Mouse (Mus musculus): ENCODE measurements at regions not wholly inside any gene's neighbourhood (a gene's known extent, or its start where the extent isn't known, plus 50 kb on each side); places are given as distances from the start of the nearest gene placed in this dataset.

- DNase-seq = no peak
Observed at GRCm38 (mm10) chr7:37096291-37096690, 398.4 kb downstream of the Tshz3 start.

GRCm38 (mm10) chr7:37098950-37099349 is 401.0 kb downstream of the Tshz3 start:
- no peak for DNase-seq

- no peak for DNase-seq
Observed at GRCm38 (mm10) chr7:37104671-37105070, 406.8 kb downstream of the Tshz3 start.

GRCm38 (mm10) chr7:37111071-37111470 is 413.2 kb downstream of the Tshz3 start:
- DNase-seq = no peak

GRCm38 (mm10) chr7:37120776-37121175 is 422.9 kb downstream of the Tshz3 start:
- DNase-seq = no peak

- peak; percentile 28 for DNase-seq
Observed at GRCm38 (mm10) chr7:37140191-37140590, 442.3 kb downstream of the Tshz3 start.

GRCm38 (mm10) chr7:37142780-37143179 is 444.9 kb downstream of the Tshz3 start:
- DNase-seq = no peak

- no peak for DNase-seq
Observed at GRCm38 (mm10) chr7:37144303-37144702, 446.4 kb downstream of the Tshz3 start.

GRCm38 (mm10) chr7:37149711-37150110 is 451.8 kb downstream of the Tshz3 start:
- peak; percentile 16 for DNase-seq

- DNase-seq = peak; percentile 26
Observed at GRCm38 (mm10) chr7:37159801-37160200, 461.9 kb downstream of the Tshz3 start.

- no peak for DNase-seq
Observed at GRCm38 (mm10) chr7:37168883-37169282, 471.0 kb downstream of the Tshz3 start.

GRCm38 (mm10) chr7:37175746-37176145 is 477.8 kb downstream of the Tshz3 start:
- DNase-seq = no peak

- no peak for DNase-seq
Observed at GRCm38 (mm10) chr7:37178256-37178655, 480.3 kb downstream of the Tshz3 start.

- no peak for DNase-seq
Observed at GRCm38 (mm10) chr7:37179907-37180306, 482.0 kb downstream of the Tshz3 start.

- no peak for DNase-seq
Observed at GRCm38 (mm10) chr7:37180416-37180815, 482.5 kb downstream of the Tshz3 start.

GRCm38 (mm10) chr7:37181109-37181508 is 483.2 kb downstream of the Tshz3 start:
- no peak for DNase-seq

GRCm38 (mm10) chr7:37192536-37192935 is 494.6 kb downstream of the Tshz3 start:
- no peak for DNase-seq

- DNase-seq = peak; percentile 17
Observed at GRCm38 (mm10) chr7:37204800-37205199, 506.9 kb downstream of the Tshz3 start.

GRCm38 (mm10) chr7:37208305-37208704 is 510.4 kb downstream of the Tshz3 start:
- no peak for DNase-seq

- DNase-seq = peak; percentile 8
Observed at GRCm38 (mm10) chr7:37213751-37214181, 515.8 kb downstream of the Tshz3 start.

- no peak for DNase-seq
Observed at GRCm38 (mm10) chr7:37215498-37215897, 517.6 kb downstream of the Tshz3 start.

- DNase-seq = no peak
Observed at GRCm38 (mm10) chr7:37220476-37220875, 522.6 kb downstream of the Tshz3 start.

- no peak for DNase-seq
Observed at GRCm38 (mm10) chr7:37226423-37226822, 528.5 kb downstream of the Tshz3 start.

- no peak for DNase-seq
Observed at GRCm38 (mm10) chr7:37230641-37231347, 532.9 kb downstream of the Tshz3 start.

- no peak for DNase-seq
Observed at GRCm38 (mm10) chr7:37240832-37241231, 532.6 kb downstream of the Zfp536 start.

Data from kidney, postnatal 10 days (tissue).